Mouse (Mus musculus): Measurements from ENCODE around the gene Smim24. TPM values are rescaled to one million over a fixed set of nuclear protein-coding genes. Genes with fewer than 3 reads are reported as not detected.
A peak's percentile ranks its signal among the peaks of the same experiment; 100 is the strongest.

Gene Smim24
- total RNA-seq, 2 experiments from 2014 or later, result 0.77 to 0.94 TPM

GRCm38 (mm10) chr10:81387716-81388115 lies 5.1 kb upstream of the Smim24 start:
- no peak for DNase-seq (ENCODE audit: low spot score in 2 of 2)
- intact Hi-C loops (cut with DNase I), result no loop called here

- DNase-seq (ENCODE audit: low spot score in 2 of 2), result no peak
- intact Hi-C loops (cut with DNase I), result no loop called here
Observed at GRCm38 (mm10) chr10:81388505-81389055, 4.3 kb upstream of the Smim24 start, which contains the start of gene Gm48552. Gene Gm48552, plus strand, starts transcription at chr10:81389005.

- no peak for DNase-seq (ENCODE audit: low spot score in 2 of 2)
- intact Hi-C loops (cut with DNase I), result no loop called here
Observed at GRCm38 (mm10) chr10:81389373-81389772, 3.5 kb upstream of the Smim24 start.

- peak; percentile 64 to 76 for DNase-seq (ENCODE audit: low spot score in 2 of 2)
- intact Hi-C loops (cut with DNase I), result loop anchor here (2.0 kb wide), 1 partner anchor 59 kb away; no protein-coding TSS in a partner anchor
Observed at GRCm38 (mm10) chr10:81389801-81390677, 2.8 kb upstream of the Smim24 start.

- intact Hi-C loops (cut with DNase I), result loop anchor here (2.0 kb wide), 1 partner anchor 58 kb away; no protein-coding TSS in a partner anchor
- no peak for DNase-seq (ENCODE audit: low spot score in 2 of 2)
Observed at GRCm38 (mm10) chr10:81390678-81390965, 2.2 kb upstream of the Smim24 start.

DNA sequence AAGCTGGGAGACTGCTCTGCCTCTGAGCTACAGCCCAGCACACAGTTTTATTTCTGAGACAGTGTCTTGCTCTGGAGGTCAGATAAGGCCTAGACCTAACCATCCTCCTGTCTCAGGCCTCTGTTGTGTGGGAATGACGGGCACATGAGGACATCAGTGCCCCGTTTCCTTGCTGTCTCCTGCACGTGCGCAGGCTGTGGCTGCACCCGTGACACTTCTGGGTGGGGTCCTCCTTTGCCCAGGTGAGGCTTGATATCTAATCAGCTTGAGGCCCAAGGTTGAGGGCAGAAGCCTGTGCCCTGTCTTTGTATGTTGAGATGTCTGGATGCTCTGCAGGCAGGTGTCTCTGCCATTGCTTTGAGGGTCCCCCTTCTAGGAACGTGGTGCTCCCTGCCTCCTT lies 581 bp upstream of the Smim24 start:
- intact Hi-C loops (cut with DNase I), result no loop called here
- no peak for DNase-seq (ENCODE audit: low spot score in 2 of 2)

- DNase-seq (ENCODE audit: low spot score in 2 of 2), result no peak
- intact Hi-C loops (cut with DNase I), result no loop called here
Observed at GRCm38 (mm10) chr10:81393456-81394063, 709 bp downstream of the Smim24 start.

DNA sequence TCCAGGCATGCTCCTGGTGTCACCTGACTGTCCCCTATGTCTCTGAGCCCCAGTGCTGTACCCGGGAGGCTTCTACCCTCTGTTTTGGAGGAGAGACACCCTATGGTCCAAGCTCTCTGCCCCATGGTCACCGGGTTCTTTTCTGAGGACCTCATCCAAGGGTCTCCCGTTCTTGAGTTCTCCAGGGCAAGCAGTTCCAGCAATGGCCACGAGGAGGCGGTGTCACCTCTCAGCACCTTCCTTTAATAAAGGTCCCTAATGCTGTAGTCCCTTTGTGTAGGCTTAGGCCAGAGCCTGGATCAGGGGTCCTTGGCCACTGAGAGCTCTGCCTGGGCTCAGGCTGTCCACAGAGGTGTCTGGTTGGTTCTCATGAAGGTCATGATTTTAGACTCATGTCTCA lies 2.3 kb downstream of the Smim24 start:
- intact Hi-C loops (cut with DNase I), result no loop called here
- DNase-seq (ENCODE audit: low spot score in 2 of 2), result no peak

GRCm38 (mm10) chr10:81395865-81396264 lies 3.0 kb downstream of the Smim24 start:
- intact Hi-C loops (cut with DNase I), result no loop called here
- DNase-seq (ENCODE audit: low spot score in 2 of 2), result no peak

DNA sequence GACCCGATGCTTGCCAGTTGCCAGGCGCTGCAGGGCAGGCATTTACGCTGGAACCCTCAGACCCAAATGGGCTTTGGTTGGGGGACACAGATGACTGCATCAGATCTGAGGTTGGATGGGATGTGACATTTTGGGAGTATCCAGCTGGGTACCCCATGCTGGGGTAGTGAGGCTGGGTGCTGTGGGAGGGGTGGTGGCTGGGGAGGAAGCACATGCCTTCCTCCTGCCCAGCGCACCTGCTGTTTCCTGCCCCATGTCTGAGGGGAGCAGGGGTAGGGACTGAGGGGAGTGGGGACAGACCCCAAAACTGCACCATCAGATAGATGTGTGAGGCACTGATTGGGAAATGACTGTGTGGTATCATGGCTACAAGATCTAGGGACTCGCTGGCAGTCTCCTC lies 3.9 kb downstream of the Smim24 start:
- intact Hi-C loops (cut with DNase I), result no loop called here
- no peak for DNase-seq (ENCODE audit: low spot score in 2 of 2)

GRCm38 (mm10) chr10:81399296-81399695 lies 6.4 kb downstream of the Smim24 start:
- intact Hi-C loops (cut with DNase I), result no loop called here
- DNase-seq (ENCODE audit: low spot score in 2 of 2), result no peak

- DNase-seq (ENCODE audit: low spot score in 2 of 2), result no peak
- intact Hi-C loops (cut with DNase I), result no loop called here
Observed at GRCm38 (mm10) chr10:81399798-81400308, 7.0 kb downstream of the Smim24 start.

GRCm38 (mm10) chr10:81400371-81401204 lies 7.7 kb downstream of the Smim24 start:
- intact Hi-C loops (cut with DNase I), result no loop called here
- no peak for DNase-seq (ENCODE audit: low spot score in 2 of 2)

GRCm38 (mm10) chr10:81401205-81401520 lies 8.3 kb downstream of the Smim24 start:
- no peak for DNase-seq (ENCODE audit: low spot score in 2 of 2)
- intact Hi-C loops (cut with DNase I), result no loop called here

DNA sequence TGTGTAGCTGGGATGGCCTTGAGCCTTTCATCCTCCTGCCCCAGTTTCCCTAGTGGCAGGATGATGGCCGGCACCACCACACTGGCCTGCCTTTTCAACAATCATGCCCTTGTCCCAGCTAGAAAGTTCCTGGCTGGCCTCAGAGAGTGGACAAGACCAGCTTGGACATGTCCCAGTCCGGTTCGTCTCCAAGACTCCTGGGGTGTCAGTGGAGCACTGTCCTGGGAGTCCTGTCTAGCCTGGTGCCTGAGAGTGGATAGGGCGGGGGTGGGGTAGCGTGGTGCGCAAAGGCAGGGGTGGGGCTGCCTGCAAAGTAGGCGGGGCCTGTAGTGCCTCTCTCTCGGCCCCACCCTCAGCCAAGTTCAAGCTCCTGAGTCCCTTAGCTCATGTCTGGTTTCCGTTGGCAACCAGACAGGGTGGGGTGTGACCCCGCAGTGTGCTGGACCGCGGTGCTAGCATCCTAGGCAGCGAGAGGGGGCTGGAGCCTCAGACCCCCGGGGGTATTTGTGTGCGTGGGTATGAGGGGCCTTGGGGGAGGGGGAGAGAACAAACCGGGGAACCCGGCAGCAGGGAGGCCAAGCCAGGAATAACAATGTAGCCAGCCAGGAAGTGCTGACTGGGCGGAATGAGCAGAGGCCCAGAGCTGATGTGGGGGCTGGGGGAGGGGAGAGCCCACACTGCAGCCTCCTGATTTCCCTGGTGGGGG lies 8.8 kb downstream of the Smim24 start:
- DNase-seq (ENCODE audit: low spot score in 2 of 2), result peak in 1 of 2 experiments; percentile 57
- intact Hi-C loops (cut with DNase I), result no loop called here

GRCm38 (mm10) chr10:81402227-81402765 lies 9.4 kb downstream of the Smim24 start:
- intact Hi-C loops (cut with DNase I), result no loop called here
- DNase-seq (ENCODE audit: low spot score in 2 of 2), result no peak

DNA sequence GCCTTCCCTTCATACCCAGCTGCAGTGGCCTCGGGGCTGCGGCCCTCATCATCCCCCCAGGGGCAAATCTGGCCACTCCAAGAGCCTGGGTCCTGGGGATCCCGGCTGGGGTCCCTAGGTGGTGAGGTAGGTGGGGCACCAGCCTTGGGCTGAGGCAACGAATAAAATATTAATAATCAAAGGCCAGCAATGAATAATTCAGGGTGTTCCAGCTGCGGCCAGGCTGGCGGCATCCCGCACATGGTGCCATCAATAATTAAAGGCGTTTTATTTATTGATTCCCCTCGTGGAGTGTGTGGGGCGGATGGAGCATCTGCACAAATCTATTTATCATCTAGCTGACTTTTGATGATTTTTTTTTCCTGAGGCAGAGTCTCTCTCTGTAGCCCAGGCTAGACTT lies 10.7 kb downstream of the Smim24 start:
- DNase-seq (ENCODE audit: low spot score in 2 of 2), result no peak
- intact Hi-C loops (cut with DNase I), result no loop called here

DNA sequence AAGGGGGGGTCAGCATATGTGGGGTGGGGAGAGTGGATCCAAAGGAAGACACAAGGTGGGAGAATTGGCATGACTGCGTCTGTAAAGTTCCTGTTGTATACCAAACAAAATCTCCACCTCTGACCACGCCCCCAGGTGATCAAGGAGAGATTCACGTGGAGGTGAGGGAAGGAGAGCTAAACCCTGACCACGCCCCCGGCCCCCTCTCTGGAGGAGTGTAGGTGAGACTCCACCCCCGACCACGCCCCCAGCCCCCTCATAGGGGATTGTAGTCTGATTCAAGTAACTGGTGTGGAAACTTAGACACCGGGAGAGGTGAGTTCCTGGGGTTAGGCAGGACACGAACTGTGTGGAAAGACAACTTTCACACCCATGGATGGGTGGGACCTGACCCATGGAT lies 11.2 kb downstream of the Smim24 start:
- intact Hi-C loops (cut with DNase I), result no loop called here

DNA sequence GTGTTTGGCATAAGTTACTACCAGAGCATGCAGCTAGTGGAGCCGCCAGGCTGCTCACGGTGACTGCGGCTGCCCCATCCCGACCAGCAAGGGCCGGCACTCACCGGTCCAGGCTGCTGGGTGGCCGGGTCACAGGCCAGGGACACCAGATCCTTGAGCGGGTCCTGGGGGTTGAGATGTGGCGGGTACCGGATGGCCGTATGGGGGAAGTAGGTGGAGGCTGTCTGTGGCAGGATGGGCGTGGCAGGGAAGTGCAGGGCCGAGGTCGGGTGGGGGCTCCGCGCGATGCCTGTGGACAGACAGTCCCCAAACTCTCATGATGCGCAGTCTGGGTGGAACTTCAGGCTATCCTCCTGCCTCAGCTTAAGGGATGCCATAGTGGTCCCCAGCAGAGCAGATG lies 11.9 kb downstream of the Smim24 start:
- intact Hi-C loops (cut with DNase I), result no loop called here
- no peak for DNase-seq (ENCODE audit: low spot score in 2 of 2)

More for the DNA sequence above, 11.2 kb downstream of the Smim24 start:
- no peak for DNase-seq (ENCODE audit: low spot score in 2 of 2)
